Mouse (Mus musculus) stomach, embryonic 16.5 days (tissue): ENCODE results near the gene Sphkap. TPM values are rescaled to one million over a fixed set of nuclear protein-coding genes. Genes with fewer than 3 reads are reported as not detected.

ENCODE experiments used
- ATAC-seq: fragments of 200-750 bp; cut with Nextera tagmentation; 2 replicates; pipeline ENCODE4 v1.8.0; 2017; ENCODE audit warnings: moderate number of reproducible peaks, moderate TSS enrichment; ENCODE audit not compliant: insufficient read depth, low FRiP score
- H3K27ac ChIP-seq: fragments of 300-500 bp; sonication (generic); 2 replicates; pipeline ENCODE4 v1.5.1; 2014; ENCODE audit warnings: low read length
- H3K27me3 ChIP-seq: fragments of 300-500 bp; sonication (generic); 2 replicates; pipeline ENCODE4 v1.6.1; 2014; ENCODE audit warnings: low read length, control low read depth, mixed read lengths; ENCODE audit not compliant: control insufficient read depth, insufficient read depth
- H3K36me3 ChIP-seq: fragments of 300-500 bp; sonication (generic); 2 replicates; pipeline ENCODE4 v1.6.1; 2014; ENCODE audit warnings: low read length; ENCODE audit not compliant: control insufficient read depth, insufficient read depth
- H3K4me1 ChIP-seq: fragments of 300-500 bp; sonication (generic); 2 replicates; pipeline ENCODE4 v1.6.1; 2014; ENCODE audit warnings: low read length, control low read depth, mixed read lengths; ENCODE audit not compliant: control insufficient read depth, insufficient read depth
- H3K4me2 ChIP-seq: fragments of 300-500 bp; sonication (generic); 2 replicates; pipeline ENCODE4 v1.6.1; 2014; ENCODE audit warnings: low read depth, low read length, mixed read lengths
- H3K4me3 ChIP-seq: fragments of 300-500 bp; sonication (generic); replicated peaks from 2 replicates; pipeline ENCODE4 v1.5.1; 2014; ENCODE audit warnings: mild to moderate bottlenecking, low read length
- H3K9ac ChIP-seq: fragments of 300-500 bp; sonication (generic); 2 replicates; pipeline ENCODE4 v1.6.1; 2014; ENCODE audit warnings: low read length
- H3K9me3 ChIP-seq: fragments of 300-500 bp; sonication (generic); replicated peaks from 2 replicates; pipeline ENCODE4 v1.6.1; 2016; ENCODE audit warnings: low read length, control low read depth; ENCODE audit not compliant: control insufficient read depth
- WGBS: fragments of 180-500 bp; shearing (Covaris S2); extraction: QIAGEN DNeasy Blood & Tissue Kit; methylation state at CpG from one replicate; pipeline ENCODE4 v1.1.7; 2014; 5-methylcytosine and 5-hydroxymethylcytosine counted together
- polyA plus RNA-seq: library from polyadenylated mRNA; unstranded; fragments of >200 nt; fragmentation: Nextera tagmentation; extraction: Ambion mirVana; gene quantifications from 2 replicates; pipeline ENCODE4 v1.2.1, GENCODE M21; 2015

Sphkap gene
- polyA plus RNA-seq, 1 experiment from 2014 or later = 1.7 TPM

DNA sequence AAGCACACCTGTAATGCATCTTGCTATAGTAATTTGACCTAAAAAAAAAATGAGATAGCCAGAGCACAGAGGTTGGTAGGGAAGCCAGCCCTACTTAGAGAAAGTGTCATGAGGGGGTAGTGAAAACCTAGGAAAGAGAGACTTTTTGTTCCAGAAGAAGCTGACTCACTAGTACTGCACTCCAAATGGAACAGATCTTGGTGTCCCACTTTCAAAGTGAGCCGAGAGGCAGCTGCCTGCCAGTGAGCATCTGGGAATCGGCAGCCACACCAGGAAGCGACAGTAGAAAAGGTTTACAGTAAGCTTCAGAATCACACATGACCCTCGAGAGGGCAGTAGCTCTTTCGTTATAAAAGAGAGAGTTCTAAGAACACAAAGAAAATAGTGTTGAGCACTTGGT lies 12.4 kb downstream of the Sphkap start:
- Histone ChIP-seq H3K4me3 (no peak overlapping the region), H3K9me3 (no peaks in the 10 kb centered on the region), H3K9ac (no peak overlapping the region), H3K4me1 (no peaks in the 10 kb centered on the region), H3K4me2 (no peak overlapping the region), H3K27me3 (no peaks in the 10 kb centered on the region), H3K36me3 (no peaks in the 10 kb centered on the region), H3K27ac (no peak overlapping the region)
- ATAC-seq = no peak
- WGBS = 61% methylated on average over 5 of the region's 5 CpGs

DNA sequence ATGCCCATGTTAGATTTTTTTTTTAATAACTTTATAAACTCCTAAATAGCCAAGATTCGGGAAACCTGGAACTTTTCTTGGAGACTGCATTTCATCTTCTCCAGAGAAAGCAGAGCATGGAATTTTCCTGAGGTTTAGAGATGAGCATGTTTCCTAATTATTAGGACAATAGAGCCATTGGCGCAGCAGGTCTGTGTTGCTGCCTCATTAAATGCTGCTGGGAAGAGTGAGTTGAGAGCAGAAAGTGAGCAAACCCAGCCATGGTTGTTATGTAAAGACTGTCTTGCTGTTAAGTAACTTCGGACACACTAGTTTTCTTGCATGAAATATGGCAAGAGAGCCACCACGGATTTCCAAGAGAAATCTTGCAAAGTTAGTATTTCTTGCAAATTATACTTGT lies 18.6 kb downstream of the Sphkap start:
- Histone ChIP-seq H3K27ac (no peak overlapping the region), H3K9me3 (no peaks in the 10 kb centered on the region), H3K4me2 (no peak overlapping the region), H3K4me1 (no peaks in the 10 kb centered on the region), H3K9ac (no peak overlapping the region), H3K36me3 (no peaks in the 10 kb centered on the region), H3K27me3 (no peaks in the 10 kb centered on the region), H3K4me3 (no peak overlapping the region)
- no peak for ATAC-seq
- 69% methylated on average over 4 of the region's 4 CpGs for WGBS

DNA sequence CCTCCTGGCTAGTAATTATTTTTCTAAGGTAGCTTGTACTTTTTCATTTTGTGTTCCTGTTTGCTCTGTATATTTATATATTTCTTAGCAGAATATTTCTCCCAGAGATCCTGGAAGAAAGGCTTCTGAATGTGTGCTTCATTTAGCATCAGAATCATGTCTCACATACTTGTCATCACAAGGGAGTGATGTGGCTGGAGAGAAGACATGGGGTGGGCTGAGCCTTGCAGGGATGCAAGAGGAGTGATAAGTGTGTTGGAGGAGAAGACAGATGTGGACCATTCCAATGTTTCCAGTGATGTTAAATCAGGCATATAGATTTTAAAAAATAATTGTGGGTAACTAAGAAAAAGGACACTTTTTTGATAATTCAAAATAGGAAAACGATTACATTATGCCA lies 30.6 kb downstream of the Sphkap start:
- ATAC-seq = no peak
- Histone ChIP-seq H3K9me3 (no peaks in the 10 kb centered on the region), H3K27ac (no peak overlapping the region), H3K4me1 (no peaks in the 10 kb centered on the region), H3K9ac (no peak overlapping the region), H3K27me3 (no peaks in the 10 kb centered on the region), H3K4me3 (no peak overlapping the region), H3K36me3 (no peaks in the 10 kb centered on the region), H3K4me2 (no peak overlapping the region)
- WGBS = 64% methylated on average over 1 of the region's 1 CpGs

DNA sequence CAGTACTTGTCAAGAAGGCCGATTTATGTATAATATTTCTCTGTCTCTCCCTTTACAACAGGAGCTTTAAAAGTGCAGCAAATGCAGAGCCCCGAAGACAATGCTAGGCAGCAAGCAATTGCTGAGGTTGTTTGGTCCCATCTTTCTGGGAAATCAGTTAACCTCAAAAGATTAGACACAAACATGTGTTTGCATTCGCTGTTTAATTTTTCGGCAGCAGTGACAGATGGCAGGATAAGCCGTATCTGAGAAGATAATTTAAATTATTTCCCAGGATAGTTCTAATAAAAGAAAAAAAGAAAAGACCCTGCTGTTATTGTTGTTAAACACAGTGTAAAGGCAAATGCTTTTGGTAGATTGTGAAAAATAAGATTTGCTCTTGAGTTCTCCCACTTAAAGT lies 41.5 kb downstream of the Sphkap start:
- no peak for ATAC-seq
- no peak overlapping the region for H3K9ac ChIP-seq
- H3K4me2 ChIP-seq = no peak overlapping the region
- WGBS = 66% methylated on average over 5 of the region's 5 CpGs
- H3K4me1 ChIP-seq = no peaks in the 10 kb centered on the region
- H3K4me3 ChIP-seq = no peak overlapping the region
- no peaks in the 10 kb centered on the region for H3K36me3 ChIP-seq
- H3K27ac ChIP-seq = no peak overlapping the region
- H3K27me3 ChIP-seq = no peaks in the 10 kb centered on the region
- no peaks in the 10 kb centered on the region for H3K9me3 ChIP-seq

DNA sequence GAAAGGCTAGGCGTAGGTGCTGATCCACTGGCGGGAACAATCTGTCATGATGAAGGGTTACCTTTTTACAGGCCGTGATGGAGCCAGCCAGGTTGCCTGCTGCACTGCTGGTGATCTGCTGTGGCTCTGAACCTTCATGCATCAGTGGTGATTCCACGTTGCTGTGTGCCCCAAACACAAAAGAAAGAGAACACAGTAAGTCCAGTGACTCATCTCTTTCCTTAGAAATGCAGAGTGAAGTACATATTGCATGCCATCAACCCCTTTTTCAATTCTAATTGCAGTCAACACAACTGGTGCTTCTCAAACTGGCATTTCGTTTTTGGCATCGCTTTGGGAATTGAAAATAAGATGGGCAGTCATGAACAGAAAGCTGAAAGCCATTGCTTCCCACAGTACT lies 45.8 kb downstream of the Sphkap start:
- Histone ChIP-seq H3K4me2 (no peak overlapping the region), H3K9ac (no peak overlapping the region), H3K36me3 (no peaks in the 10 kb centered on the region), H3K4me1 (no peaks in the 10 kb centered on the region), H3K27ac (no peak overlapping the region), H3K27me3 (no peaks in the 10 kb centered on the region), H3K4me3 (no peak overlapping the region), H3K9me3 (no peaks in the 10 kb centered on the region)
- 84% methylated on average over 6 of the region's 6 CpGs for WGBS
- ATAC-seq = no peak

DNA sequence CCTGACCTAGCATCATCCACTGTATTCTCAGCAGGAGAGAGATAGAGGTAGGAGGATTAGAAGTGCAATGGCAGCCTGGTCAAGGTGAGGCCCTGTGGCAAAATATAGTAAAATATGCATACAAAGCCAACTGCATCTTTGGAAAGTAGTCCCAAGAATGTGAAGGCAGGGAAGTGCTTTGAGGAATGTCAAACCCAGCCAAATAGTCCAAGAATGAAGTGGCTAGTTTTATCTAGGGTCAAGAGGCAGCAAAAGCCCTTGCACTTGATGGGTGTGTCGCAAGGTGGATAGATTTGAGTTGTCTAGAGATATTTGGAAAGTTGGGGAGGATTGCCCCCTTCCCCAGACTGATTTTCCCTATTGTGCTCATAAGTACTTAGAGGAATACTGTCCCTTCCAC lies 61.5 kb downstream of the Sphkap start:
- Histone ChIP-seq H3K9ac (no peak overlapping the region), H3K9me3 (no peaks in the 10 kb centered on the region), H3K36me3 (no peaks in the 10 kb centered on the region), H3K27ac (no peak overlapping the region), H3K27me3 (no peaks in the 10 kb centered on the region), H3K4me1 (no peaks in the 10 kb centered on the region), H3K4me2 (no peak overlapping the region), H3K4me3 (no peak overlapping the region)
- WGBS = 77% methylated on average over 1 of the region's 1 CpGs
- ATAC-seq = no peak

DNA sequence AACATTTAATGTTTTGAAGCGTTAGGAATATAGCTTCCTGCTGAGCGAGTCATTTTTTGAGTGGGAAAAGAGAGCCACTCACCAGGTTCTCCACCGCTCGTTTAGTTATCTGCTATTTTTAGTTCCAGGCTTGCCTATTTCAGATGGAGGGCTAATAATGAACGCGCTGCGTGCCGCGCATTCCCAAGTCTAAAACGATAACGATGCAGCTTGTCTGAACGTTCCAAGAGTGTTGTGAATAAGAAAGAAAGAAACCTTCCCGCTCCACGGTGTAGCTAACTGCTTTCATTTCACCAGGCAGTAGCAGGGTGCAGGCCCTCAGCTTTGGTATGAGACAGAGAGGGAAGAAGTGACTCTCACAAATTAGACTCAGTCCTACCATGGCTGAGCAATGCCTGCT lies 62.4 kb downstream of the Sphkap start:
- WGBS = 73% methylated on average over 14 of the region's 14 CpGs
- H3K27ac ChIP-seq = no peak overlapping the region
- H3K36me3 ChIP-seq = no peaks in the 10 kb centered on the region
- H3K4me3 ChIP-seq = no peak overlapping the region
- ATAC-seq = no peak
- no peak overlapping the region for H3K4me2 ChIP-seq
- no peaks in the 10 kb centered on the region for H3K9me3 ChIP-seq
- no peaks in the 10 kb centered on the region for H3K4me1 ChIP-seq
- H3K27me3 ChIP-seq = no peaks in the 10 kb centered on the region
- H3K9ac ChIP-seq = no peak overlapping the region

DNA sequence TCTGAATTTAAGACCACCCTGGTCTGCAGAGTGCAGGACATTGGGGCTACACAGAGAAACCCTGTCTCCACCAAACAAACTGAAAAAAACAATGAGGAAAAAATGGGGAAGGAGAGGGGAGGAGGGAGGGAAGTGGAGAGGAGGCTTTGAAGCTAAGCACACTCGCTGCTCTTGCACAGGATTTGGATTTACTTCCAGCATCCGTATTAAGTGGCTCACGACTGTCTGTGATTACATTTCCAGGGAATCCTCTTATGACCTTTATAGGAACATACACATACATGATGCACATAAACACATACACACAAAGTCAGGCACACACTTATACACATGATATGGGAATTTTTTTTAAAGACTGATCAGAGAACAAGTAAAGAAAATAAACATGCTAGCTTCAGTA lies 62.9 kb downstream of the Sphkap start:
- H3K27ac ChIP-seq = no peak overlapping the region
- 63% methylated on average over 3 of the region's 3 CpGs for WGBS
- H3K4me2 ChIP-seq = no peak overlapping the region
- no peaks in the 10 kb centered on the region for H3K36me3 ChIP-seq
- H3K9me3 ChIP-seq = no peaks in the 10 kb centered on the region
- no peaks in the 10 kb centered on the region for H3K4me1 ChIP-seq
- no peak for ATAC-seq
- no peak overlapping the region for H3K9ac ChIP-seq
- no peak overlapping the region for H3K4me3 ChIP-seq
- no peaks in the 10 kb centered on the region for H3K27me3 ChIP-seq

DNA sequence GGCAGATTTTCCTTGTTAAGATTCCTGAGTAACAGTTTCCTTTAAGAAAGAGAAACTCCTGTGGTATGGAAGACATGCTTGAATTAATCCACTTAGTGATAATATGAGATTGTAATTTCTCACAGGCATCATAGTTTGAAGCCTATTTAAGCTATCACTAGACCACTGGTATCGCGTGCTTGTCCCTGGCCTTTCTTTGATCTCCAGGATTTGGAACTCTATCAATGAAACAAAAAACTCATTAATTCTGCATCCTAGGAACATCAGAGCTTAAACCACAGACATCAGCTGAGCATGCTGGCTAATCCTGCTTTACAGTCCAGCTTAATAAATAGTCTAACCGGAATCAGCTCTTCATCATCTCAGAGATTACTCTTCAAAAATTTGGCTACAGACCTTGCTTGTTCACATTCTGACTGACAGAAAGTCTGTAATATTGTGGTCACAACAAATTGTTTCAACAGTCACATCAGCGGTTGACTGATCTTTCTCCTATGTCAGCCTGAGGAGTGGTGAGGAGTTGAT lies 65.2 kb downstream of the Sphkap start:
- no peaks in the 10 kb centered on the region for H3K36me3 ChIP-seq
- no peak overlapping the region for H3K9ac ChIP-seq
- no peaks in the 10 kb centered on the region for H3K4me1 ChIP-seq
- no peaks in the 10 kb centered on the region for H3K27me3 ChIP-seq
- H3K9me3 ChIP-seq = no peaks in the 10 kb centered on the region
- no peak for ATAC-seq
- H3K4me3 ChIP-seq = no peak overlapping the region
- H3K4me2 ChIP-seq = no peak overlapping the region
- WGBS = 66% methylated on average over 4 of the region's 4 CpGs
- H3K27ac ChIP-seq = no peak overlapping the region

DNA sequence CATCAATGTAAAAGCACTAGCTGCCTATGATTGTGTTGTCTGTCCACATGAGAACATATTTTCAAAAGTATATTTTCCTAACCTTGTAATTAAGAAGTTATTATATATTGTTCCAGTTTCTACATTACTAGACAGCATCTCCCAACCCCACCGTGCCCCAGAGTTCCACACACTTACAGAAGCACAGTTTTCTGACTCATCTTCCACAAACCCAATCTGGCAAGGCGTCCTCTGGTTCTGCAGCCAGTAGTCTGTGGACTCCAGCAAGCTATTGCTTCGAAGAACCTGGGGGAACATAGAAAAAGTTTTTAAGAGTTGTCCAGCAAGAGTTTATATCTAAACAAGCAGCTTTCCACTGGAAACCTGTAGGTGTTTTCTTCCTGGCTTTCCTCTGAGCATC lies 68.6 kb downstream of the Sphkap start:
- Histone ChIP-seq H3K9me3 (no peaks in the 10 kb centered on the region), H3K27me3 (no peaks in the 10 kb centered on the region), H3K4me3 (no peak overlapping the region), H3K9ac (no peak overlapping the region), H3K36me3 (no peaks in the 10 kb centered on the region), H3K4me2 (no peak overlapping the region), H3K4me1 (no peaks in the 10 kb centered on the region), H3K27ac (no peak overlapping the region)
- ATAC-seq = no peak
- 84% methylated on average over 3 of the region's 3 CpGs for WGBS
